Mouse (Mus musculus): ENCODE measurements at regions not wholly inside any gene's neighbourhood (a gene's known extent, or its start where the extent isn't known, plus 50 kb on each side); places are given as distances from the start of the nearest gene placed in this dataset.

GRCm38 (mm10) chr12:11981743-11982142 is 280.2 kb upstream of the Fam49a start:
- H3K27ac ChIP-seq = no peak overlapping the region
- H3K4me2 ChIP-seq (replicated peaks) = no peak overlapping the region
- no peak overlapping the region for H3K4me3 ChIP-seq
- H3K9ac ChIP-seq = no peak overlapping the region
- no peak for ATAC-seq (ENCODE audit: low FRiP score, low read depth)
- WGBS = 79% methylated on average over 1 of the region's 1 CpGs
- H3K9me3 ChIP-seq = no peaks in the 10 kb centered on the region
- no peaks in the 10 kb centered on the region for H3K4me1 ChIP-seq
- no peaks in the 10 kb centered on the region for H3K27me3 ChIP-seq
- no peaks in the 10 kb centered on the region for H3K36me3 ChIP-seq

- no peak for ATAC-seq (ENCODE audit: low FRiP score, low read depth)
- no peak overlapping the region for H3K9ac ChIP-seq
- WGBS = 82% methylated on average over 1 of the region's 1 CpGs
- H3K27ac ChIP-seq = no peak overlapping the region
- H3K4me1 ChIP-seq = no peaks in the 10 kb centered on the region
- no peak overlapping the region for H3K4me3 ChIP-seq
- no peaks in the 10 kb centered on the region for H3K9me3 ChIP-seq
- H3K4me2 ChIP-seq (replicated peaks) = no peak overlapping the region
- no peaks in the 10 kb centered on the region for H3K36me3 ChIP-seq
- H3K27me3 ChIP-seq = no peaks in the 10 kb centered on the region
Measured at GRCm38 (mm10) chr12:11993513-11993912, 268.4 kb upstream of the Fam49a start.

DNA sequence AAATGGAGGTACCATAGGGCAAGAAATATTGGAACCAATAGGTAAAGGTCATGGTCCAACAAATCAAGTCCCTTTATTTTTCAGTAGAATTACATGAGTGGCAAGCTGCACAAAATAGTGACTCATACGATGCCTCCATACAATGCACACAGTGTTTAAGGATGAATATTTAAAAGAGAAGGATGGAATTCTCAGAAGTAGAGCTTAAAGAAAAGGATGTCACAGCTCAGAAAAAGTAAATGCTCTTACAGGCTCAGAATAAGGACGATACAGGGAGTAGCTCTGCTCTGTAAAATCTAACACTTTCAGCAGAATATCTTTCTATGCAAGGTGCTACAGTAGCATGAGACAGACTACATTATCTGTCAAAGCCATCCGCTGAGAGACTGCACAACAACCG is 262.7 kb upstream of the Fam49a start:
- Histone ChIP-seq H3K4me3 (no peak overlapping the region), H3K4me1 (peaks cover 3% of the 10 kb centered on the region; the same call in 1 of the 2 replicates), H3K27me3 (no peaks in the 10 kb centered on the region), H3K9me3 (no peaks in the 10 kb centered on the region), H3K4me2 (replicated peaks) (no peak overlapping the region), H3K9ac (no peak overlapping the region), H3K27ac (no peak overlapping the region), H3K36me3 (no peaks in the 10 kb centered on the region)
- 81% methylated on average over 4 of the region's 4 CpGs for WGBS
- ATAC-seq (ENCODE audit: low FRiP score, low read depth) = no peak

- Histone ChIP-seq H3K4me1 (peaks cover 3% of the 10 kb centered on the region; the same call in 1 of the 2 replicates), H3K36me3 (no peaks in the 10 kb centered on the region), H3K27ac (no peak overlapping the region), H3K9ac (no peak overlapping the region), H3K9me3 (no peaks in the 10 kb centered on the region), H3K27me3 (no peaks in the 10 kb centered on the region), H3K4me2 (replicated peaks) (no peak overlapping the region), H3K4me3 (no peak overlapping the region)
- 24% methylated on average over 3 of the region's 3 CpGs for WGBS
- ATAC-seq (ENCODE audit: low FRiP score, low read depth) = peak; percentile 61; the same call in 1 of the 2 replicates
Measured at GRCm38 (mm10) chr12:12002414-12002813, 259.5 kb upstream of the Fam49a start.

DNA sequence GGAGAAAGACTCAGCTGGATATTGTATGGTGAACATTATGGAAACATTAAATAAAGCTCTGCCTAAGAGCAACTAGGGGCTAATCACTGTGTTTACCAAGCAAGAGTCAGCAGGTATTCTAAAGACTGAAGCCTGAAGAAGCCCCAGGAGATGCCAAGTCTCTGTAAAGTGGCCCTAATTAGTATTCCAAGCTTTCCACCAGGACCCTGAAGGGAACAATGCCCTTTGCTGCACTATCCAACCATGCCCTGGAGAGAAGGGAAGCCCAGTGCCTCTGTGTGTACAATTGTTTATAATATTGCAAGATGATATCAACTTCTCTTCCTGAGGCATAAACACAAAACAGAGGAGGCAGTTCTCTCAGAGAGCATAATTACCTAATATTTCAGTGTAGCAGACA is 251.3 kb upstream of the Fam49a start:
- Histone ChIP-seq H3K9me3 (no peaks in the 10 kb centered on the region), H3K27ac (no peak overlapping the region), H3K4me3 (no peak overlapping the region), H3K9ac (no peak overlapping the region), H3K36me3 (no peaks in the 10 kb centered on the region), H3K27me3 (no peaks in the 10 kb centered on the region), H3K4me2 (replicated peaks) (no peak overlapping the region), H3K4me1 (no peaks in the 10 kb centered on the region)
- no peak for ATAC-seq (ENCODE audit: low FRiP score, low read depth)

DNA sequence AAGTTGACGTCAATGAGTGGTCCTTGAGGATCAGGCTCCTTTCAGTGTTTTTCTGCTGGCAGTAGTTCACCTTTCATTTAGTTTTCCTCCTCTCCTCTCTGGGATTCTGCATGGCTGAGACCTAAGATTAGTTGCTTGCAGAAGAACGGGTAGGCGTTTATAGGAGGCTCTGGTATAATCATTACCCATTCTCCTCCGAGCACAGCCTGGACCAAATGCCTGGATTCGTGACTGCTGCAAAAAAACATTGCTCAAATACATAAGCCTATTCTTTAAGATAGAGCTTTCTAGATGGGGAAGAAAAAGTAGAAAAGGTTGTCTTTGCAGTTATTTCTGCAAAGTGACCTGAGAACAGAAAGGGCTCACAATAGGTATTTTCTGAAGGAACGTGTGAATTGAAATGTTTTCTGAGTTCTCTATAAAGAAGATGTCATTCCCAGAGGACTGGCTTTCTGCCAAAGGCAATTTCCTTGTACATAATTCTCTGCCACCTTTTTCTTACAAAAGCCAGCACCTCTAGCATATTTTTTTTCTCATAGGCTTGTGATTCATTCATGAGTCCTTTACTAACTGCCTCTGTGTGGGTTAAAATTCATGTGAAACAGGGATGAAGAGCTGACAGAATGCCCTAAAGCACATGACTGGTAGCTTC is 238.0 kb upstream of the Fam49a start:
- Histone ChIP-seq H3K27ac (no peak overlapping the region), H3K36me3 (no peaks in the 10 kb centered on the region), H3K9ac (no peak overlapping the region), H3K4me2 (replicated peaks) (no peak overlapping the region), H3K4me1 (no peaks in the 10 kb centered on the region), H3K4me3 (no peak overlapping the region), H3K27me3 (no peaks in the 10 kb centered on the region), H3K9me3 (no peaks in the 10 kb centered on the region)
- no peak for ATAC-seq (ENCODE audit: low FRiP score, low read depth)
- WGBS = 67% methylated on average over 6 of the region's 6 CpGs

- Histone ChIP-seq H3K4me3 (no peak overlapping the region), H3K27me3 (no peaks in the 10 kb centered on the region), H3K36me3 (no peaks in the 10 kb centered on the region), H3K4me2 (replicated peaks) (no peak overlapping the region), H3K4me1 (no peaks in the 10 kb centered on the region), H3K9ac (no peak overlapping the region), H3K27ac (no peak overlapping the region), H3K9me3 (no peaks in the 10 kb centered on the region)
- ATAC-seq (ENCODE audit: low FRiP score, low read depth) = no peak
- WGBS = 86% methylated on average over 2 of the region's 2 CpGs
Measured at GRCm38 (mm10) chr12:12030039-12030550, 231.8 kb upstream of the Fam49a start.

DNA sequence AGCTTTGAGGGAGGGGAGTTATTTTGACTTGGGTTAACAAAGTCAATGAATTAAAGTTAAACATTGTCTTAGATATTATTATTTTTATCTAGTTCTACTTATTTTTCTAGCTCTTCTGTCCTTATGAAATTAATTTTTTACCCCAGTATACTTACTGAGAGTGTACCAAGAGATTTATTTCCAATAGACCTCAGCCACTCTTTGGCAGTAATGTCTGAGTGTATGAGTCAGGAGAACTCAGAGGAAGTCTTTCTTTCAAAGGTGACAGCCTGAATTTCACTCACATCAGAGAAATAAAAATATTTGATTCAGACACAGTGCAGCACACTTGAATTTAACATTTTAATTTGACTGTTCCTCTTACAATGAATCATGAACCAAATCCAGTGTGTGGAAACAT is 227.4 kb upstream of the Fam49a start:
- no peak overlapping the region for H3K27ac ChIP-seq
- no peak overlapping the region for H3K9ac ChIP-seq
- H3K9me3 ChIP-seq = no peaks in the 10 kb centered on the region
- H3K4me1 ChIP-seq = no peaks in the 10 kb centered on the region
- no peaks in the 10 kb centered on the region for H3K27me3 ChIP-seq
- H3K36me3 ChIP-seq = no peaks in the 10 kb centered on the region
- ATAC-seq (ENCODE audit: low FRiP score, low read depth) = no peak
- no peak overlapping the region for H3K4me3 ChIP-seq
- no peak overlapping the region for H3K4me2 ChIP-seq (replicated peaks)

DNA sequence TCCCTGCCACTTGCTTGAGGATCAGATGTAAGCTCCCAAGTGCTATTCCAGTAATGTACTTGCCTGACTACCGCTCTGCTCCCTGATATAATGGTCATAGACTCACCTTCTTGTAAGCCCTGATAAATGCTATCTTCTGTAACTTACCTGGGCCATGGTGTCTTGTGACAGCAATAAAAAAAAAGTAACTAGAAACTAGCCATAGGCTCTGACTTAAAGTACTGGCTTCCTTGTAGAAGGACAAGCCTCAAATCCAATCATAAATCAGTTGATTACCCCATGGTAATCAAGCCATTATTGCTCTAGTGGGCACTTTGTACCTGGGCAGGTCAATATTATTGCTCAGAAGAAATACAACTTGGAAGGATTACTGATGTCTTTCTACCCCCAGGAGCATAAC is 222.7 kb upstream of the Fam49a start:
- no peaks in the 10 kb centered on the region for H3K9me3 ChIP-seq
- 80% methylated on average over 1 of the region's 1 CpGs for WGBS
- no peaks in the 10 kb centered on the region for H3K36me3 ChIP-seq
- H3K4me2 ChIP-seq (replicated peaks) = no peak overlapping the region
- no peaks in the 10 kb centered on the region for H3K4me1 ChIP-seq
- no peaks in the 10 kb centered on the region for H3K27me3 ChIP-seq
- no peak overlapping the region for H3K27ac ChIP-seq
- H3K9ac ChIP-seq = no peak overlapping the region
- no peak for ATAC-seq (ENCODE audit: low FRiP score, low read depth)
- H3K4me3 ChIP-seq = no peak overlapping the region

DNA sequence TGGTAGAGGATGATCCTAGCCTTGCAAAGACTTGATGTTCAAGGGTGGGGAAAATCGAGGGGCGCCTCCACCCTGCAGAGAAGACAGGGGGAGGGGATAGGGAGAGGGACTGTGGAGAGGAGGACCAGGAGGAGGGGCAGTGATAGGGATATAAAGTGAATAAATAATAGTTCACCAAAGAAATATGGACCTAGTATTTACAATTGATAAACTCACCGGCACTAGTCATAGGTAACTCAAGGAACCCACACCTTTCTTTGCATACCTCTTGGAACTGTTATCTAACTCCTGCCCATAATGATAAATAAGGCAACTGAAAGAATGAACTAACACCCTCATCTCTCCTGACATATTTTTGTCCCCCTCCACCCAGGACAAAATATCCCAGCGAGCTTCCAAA is 199.7 kb upstream of the Fam49a start:
- Histone ChIP-seq H3K4me1 (no peaks in the 10 kb centered on the region), H3K4me2 (replicated peaks) (no peak overlapping the region), H3K27me3 (no peaks in the 10 kb centered on the region), H3K4me3 (no peak overlapping the region), H3K36me3 (no peaks in the 10 kb centered on the region), H3K9me3 (no peaks in the 10 kb centered on the region), H3K27ac (no peak overlapping the region), H3K9ac (no peak overlapping the region)
- WGBS = 83% methylated on average over 4 of the region's 4 CpGs
- no peak for ATAC-seq (ENCODE audit: low FRiP score, low read depth)

- WGBS = 74% methylated on average over 1 of the region's 1 CpGs
- Histone ChIP-seq H3K4me2 (replicated peaks) (no peak overlapping the region), H3K4me1 (no peaks in the 10 kb centered on the region), H3K4me3 (no peak overlapping the region), H3K9me3 (no peaks in the 10 kb centered on the region), H3K36me3 (no peaks in the 10 kb centered on the region), H3K9ac (no peak overlapping the region), H3K27ac (no peak overlapping the region), H3K27me3 (no peaks in the 10 kb centered on the region)
- no peak for ATAC-seq (ENCODE audit: low FRiP score, low read depth)
Measured at GRCm38 (mm10) chr12:12063910-12064309, 198.0 kb upstream of the Fam49a start.

DNA sequence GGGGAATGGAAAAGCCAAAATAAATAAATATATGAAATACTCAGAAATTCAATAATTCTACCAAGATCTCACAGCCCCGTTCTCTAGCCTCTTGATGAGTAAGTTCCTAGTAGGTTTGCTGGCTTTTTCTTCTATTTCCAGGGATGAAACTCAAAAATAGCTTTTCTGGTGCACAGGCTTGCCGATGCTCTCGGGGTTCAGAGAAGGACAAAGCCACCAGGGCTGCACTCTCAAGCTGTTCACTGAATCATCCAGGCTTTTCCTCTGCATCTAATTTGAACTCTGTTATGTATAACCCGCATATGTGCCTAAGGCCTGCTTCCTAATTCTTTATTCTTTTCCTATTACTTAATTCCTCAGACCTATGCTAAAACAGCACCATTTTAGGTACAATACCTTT is 197.5 kb upstream of the Fam49a start:
- Histone ChIP-seq H3K36me3 (no peaks in the 10 kb centered on the region), H3K4me2 (replicated peaks) (no peak overlapping the region), H3K4me3 (no peak overlapping the region), H3K9me3 (no peaks in the 10 kb centered on the region), H3K4me1 (no peaks in the 10 kb centered on the region), H3K27ac (no peak overlapping the region), H3K9ac (no peak overlapping the region), H3K27me3 (no peaks in the 10 kb centered on the region)
- WGBS = 83% methylated on average over 4 of the region's 4 CpGs
- no peak for ATAC-seq (ENCODE audit: low FRiP score, low read depth)

- H3K9ac ChIP-seq = no peak overlapping the region
- no peak for ATAC-seq (ENCODE audit: low FRiP score, low read depth)
- H3K27ac ChIP-seq = no peak overlapping the region
- no peaks in the 10 kb centered on the region for H3K36me3 ChIP-seq
- H3K4me2 ChIP-seq (replicated peaks) = no peak overlapping the region
- no peaks in the 10 kb centered on the region for H3K4me1 ChIP-seq
- 77% methylated on average over 2 of the region's 2 CpGs for WGBS
- no peaks in the 10 kb centered on the region for H3K27me3 ChIP-seq
- no peak overlapping the region for H3K4me3 ChIP-seq
- H3K9me3 ChIP-seq = no peaks in the 10 kb centered on the region
Measured at GRCm38 (mm10) chr12:12088338-12088737, 173.6 kb upstream of the Fam49a start.

Data from limb, embryonic 13.5 days (tissue).